Mouse (Mus musculus) bone marrow macrophage, adult 2 months (primary cell): ENCODE results near the gene Ugt1a10.
"Not testable (repeated sequence)": the region's sequence is repeated elsewhere in the genome, so short reads cannot be mapped to it uniquely, and the experiment has no call there.

Experiments
- CTCF ChIP-seq: IDR thresholded peaks from 2 replicates; pipeline ENCODE4 v1.5.1; 2012; ENCODE audit warnings: low read depth, mild to moderate bottlenecking, low read length, moderate library complexity
- POLR2A ChIP-seq: IDR thresholded peaks from 2 replicates; pipeline ENCODE4 v1.6.1; 2012; ENCODE audit warnings: mild to moderate bottlenecking, low read depth, low read length, borderline replicate concordance

DNA sequence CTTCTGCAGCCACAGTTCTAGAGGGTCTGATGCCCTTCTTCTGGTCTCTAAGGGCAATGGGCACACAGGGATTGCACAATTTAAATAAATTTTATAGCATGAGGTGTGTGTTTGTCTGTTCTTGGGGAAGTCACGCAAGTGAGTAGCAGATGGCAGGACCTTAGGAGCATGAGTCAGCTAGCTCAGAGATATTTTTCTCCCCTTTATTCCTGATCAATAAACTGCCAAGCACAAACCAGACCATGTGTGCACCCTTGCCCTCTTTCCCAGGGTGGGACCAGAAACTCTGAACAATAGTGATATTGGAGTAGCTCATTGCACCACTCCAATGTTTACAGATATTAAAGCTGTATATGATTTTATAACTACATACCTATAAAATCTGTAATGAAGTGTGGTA lies 75.0 kb downstream of the Ugt1a10 start:
- not testable (repeated sequence) for TF ChIP-seq CTCF, POLR2A
